Mouse (Mus musculus): Measurements from ENCODE around the gene Ythdf2. TPM values are rescaled to one million over a fixed set of nuclear protein-coding genes. Genes with fewer than 3 reads are reported as not detected.

Ythdf2 gene
- total and polyA plus RNA-seq, 3 experiments, result 65.2 to 84.3 (median 70.3) TPM

DNA sequence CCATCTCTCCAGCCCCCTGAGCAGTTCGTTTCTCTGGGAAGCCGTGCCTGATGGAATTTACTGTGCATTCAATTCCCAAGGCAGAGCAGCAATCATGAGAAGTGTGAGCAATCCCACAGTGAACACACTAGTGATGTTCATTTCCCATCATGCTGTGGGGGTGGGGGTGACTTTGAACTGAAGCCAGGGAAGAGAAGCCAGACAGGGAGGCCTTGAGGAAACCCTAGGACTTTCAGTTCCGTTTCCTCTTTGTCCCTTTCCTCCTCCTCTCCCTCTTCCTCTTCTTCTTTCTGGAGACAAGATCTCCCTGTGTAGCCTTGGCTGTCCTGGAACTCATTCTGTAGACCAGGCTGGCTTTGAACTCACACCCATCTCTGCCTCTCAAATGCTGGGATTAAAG is 44.7 kb downstream of the Ythdf2 start:
- no peak for TF ChIP-seq TAL1 (conservative IDR thresholded peaks at IDR 0.05; ENCODE audit: low read depth, low read length)
- TF ChIP-seq GATA2 (IDR thresholded peaks at IDR 0.05; ENCODE audit: borderline replicate concordance, low read depth, low read length), result no peak
- TF ChIP-seq GATA1 (IDR thresholded peaks at IDR 0.05; ENCODE audit: borderline replicate concordance, low read length), result no peak
- TF ChIP-seq POLR2AphosphoS5 (IDR thresholded peaks at IDR 0.05; ENCODE audit: insufficient replicate concordance, low read depth, low read length), result no peak
- no peak for TF ChIP-seq CTCF (IDR thresholded peaks at IDR 0.05; ENCODE audit: low read depth, low read length)
- ATAC-seq (ENCODE audit: extremely low read depth, insufficient number of reproducible peaks, low FRiP score, poor library complexity, severe bottlenecking) (no peak), DNase-seq (ENCODE audit: low spot score) (no peak)
- Histone ChIP-seq H3K9me3 (replicated peaks) (no peaks in the 10 kb centered on the region), H3K4me3 (ENCODE audit: low read depth, low read length) (no peak overlapping the region), H3K36me3 (replicated peaks) (no peaks in the 10 kb centered on the region), H3K4me1 (ENCODE audit: insufficient read depth, low read depth, low read length) (no peaks in the 10 kb centered on the region), H3K27me3 (ENCODE audit: insufficient read depth, low read length) (peaks cover 48% of the 10 kb centered on the region)

DNA sequence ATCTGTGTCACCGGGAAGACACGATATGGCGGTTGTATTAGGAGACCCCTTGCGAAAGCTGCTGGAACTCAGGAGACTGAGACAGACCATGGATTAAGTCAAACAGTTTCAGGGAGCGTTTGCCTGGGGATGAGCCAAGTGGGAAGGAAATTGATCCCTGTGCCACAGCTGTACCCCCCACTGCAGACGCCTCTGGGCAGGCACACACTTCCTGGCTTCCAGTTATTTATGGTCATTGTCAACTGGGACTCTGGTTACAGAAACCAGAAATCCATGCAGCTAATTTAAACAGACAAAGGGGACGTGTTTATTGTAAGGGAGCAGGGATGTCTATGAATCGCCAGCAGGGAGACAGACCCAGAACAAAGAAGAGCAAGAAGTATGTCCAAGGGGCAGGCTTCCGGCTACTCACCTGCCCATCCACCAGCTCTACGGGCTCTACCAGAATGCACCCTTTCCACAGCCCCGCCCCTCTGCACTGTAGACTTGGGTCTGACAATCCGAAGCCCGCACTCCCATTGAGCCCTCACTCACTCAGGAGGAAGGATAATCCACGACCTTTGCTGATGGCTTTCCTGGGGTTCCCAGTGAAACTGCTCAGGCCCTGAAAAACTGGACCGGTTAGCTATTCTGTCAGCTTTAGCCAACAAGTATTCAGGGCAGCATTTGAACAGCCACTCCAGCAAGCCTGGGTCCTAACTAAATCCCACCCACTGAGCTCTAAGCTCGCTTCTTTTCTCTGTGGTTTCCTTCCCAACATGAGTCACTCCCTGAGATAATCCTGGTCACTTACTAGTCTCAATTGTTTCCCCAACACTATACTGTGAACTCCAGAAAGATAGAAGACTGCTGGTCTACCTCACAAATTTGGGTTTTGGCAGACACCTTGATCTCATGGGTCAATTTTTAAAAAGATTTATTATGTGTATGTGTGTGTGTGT is 45.5 kb downstream of the Ythdf2 start:
- Histone ChIP-seq H3K27me3 (ENCODE audit: insufficient read depth, low read length) (peaks cover 43% of the 10 kb centered on the region), H3K36me3 (replicated peaks) (no peaks in the 10 kb centered on the region), H3K9me3 (replicated peaks) (no peaks in the 10 kb centered on the region), H3K4me3 (ENCODE audit: low read depth, low read length) (no peak overlapping the region), H3K4me1 (ENCODE audit: insufficient read depth, low read depth, low read length) (no peaks in the 10 kb centered on the region)
- TF ChIP-seq GATA2 (IDR thresholded peaks at IDR 0.05; ENCODE audit: borderline replicate concordance, low read depth, low read length) (no peak), TAL1 (conservative IDR thresholded peaks at IDR 0.05; ENCODE audit: low read depth, low read length) (no peak), GATA1 (IDR thresholded peaks at IDR 0.05; ENCODE audit: borderline replicate concordance, low read length) (no peak), CTCF (IDR thresholded peaks at IDR 0.05; ENCODE audit: low read depth, low read length) (no peak), POLR2AphosphoS5 (IDR thresholded peaks at IDR 0.05; ENCODE audit: insufficient replicate concordance, low read depth, low read length) (no peak)
- no peak for ATAC-seq (ENCODE audit: extremely low read depth, insufficient number of reproducible peaks, low FRiP score, poor library complexity, severe bottlenecking)
- DNase-seq (ENCODE audit: low spot score), result no peak

DNA sequence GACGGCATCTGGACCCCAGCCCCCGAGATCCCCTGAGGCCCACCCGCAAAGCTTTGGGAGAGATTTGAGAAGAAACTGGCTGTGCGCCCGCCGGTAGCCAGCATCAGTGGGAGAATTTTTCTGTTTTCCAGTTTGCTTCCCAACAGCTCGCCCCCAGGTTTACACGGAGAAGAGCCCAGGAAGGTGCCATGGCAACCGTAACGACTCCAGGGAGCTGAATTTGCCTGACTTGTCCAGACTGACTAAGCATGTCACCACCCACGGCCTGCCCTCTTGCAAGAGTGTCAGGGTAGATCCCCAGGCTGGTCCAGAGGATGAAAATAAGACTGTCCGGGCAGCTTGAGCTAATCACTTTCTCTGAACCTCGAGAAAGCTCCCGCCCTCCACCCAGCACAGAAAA is 46.4 kb downstream of the Ythdf2 start:
- peaks cover 36% of the 10 kb centered on the region for H3K27me3 ChIP-seq (ENCODE audit: insufficient read depth, low read length)
- H3K4me1 ChIP-seq (ENCODE audit: insufficient read depth, low read depth, low read length), result no peaks in the 10 kb centered on the region
- no peaks in the 10 kb centered on the region for H3K9me3 ChIP-seq (replicated peaks)
- no peak for DNase-seq (ENCODE audit: low spot score)
- no peak overlapping the region for H3K4me3 ChIP-seq (ENCODE audit: low read depth, low read length)
- H3K36me3 ChIP-seq (replicated peaks), result no peaks in the 10 kb centered on the region
- ATAC-seq (ENCODE audit: extremely low read depth, insufficient number of reproducible peaks, low FRiP score, poor library complexity, severe bottlenecking), result no peak
- TF ChIP-seq GATA2 (IDR thresholded peaks at IDR 0.05; ENCODE audit: borderline replicate concordance, low read depth, low read length) (no peak), POLR2AphosphoS5 (IDR thresholded peaks at IDR 0.05; ENCODE audit: insufficient replicate concordance, low read depth, low read length) (no peak), GATA1 (IDR thresholded peaks at IDR 0.05; ENCODE audit: borderline replicate concordance, low read length) (no peak), CTCF (IDR thresholded peaks at IDR 0.05; ENCODE audit: low read depth, low read length) (no peak), TAL1 (conservative IDR thresholded peaks at IDR 0.05; ENCODE audit: low read depth, low read length) (no peak)

DNA sequence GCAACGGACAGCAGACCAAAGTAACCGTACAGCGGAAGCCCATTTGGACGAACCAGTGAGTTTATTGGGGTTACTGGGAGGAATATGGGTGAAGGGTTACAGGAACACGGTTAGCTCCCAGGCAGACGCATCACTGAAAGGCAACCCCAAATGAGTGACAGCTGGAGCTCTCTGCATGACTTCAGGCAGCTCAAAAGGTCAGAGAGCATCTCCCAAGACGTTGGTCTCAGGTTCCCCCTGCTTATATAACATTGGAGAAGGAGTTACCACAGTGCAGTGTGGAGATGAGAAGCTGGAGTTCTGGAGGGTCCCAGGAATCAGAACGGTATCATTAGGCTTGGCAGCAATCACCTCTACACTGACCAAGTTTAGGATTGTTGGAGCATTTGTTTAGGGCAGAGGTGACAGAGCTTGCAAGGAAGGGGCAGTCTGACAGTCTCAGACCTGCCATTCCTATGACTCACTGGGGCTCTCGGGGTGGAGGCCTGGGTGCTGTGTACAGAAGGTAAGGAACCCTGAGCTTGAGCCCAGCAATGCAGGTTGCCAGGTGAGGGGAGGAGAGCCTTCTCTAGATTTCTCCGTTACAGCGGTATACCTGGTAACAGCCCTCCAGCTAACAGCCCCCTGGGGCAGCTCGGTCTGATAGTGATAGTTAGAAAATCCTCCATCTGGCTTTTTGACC is 55.0 kb downstream of the Ythdf2 start:
- Histone ChIP-seq H3K36me3 (replicated peaks) (no peaks in the 10 kb centered on the region), H3K27me3 (ENCODE audit: insufficient read depth, low read length) (peaks cover 24% of the 10 kb centered on the region), H3K9me3 (replicated peaks) (no peaks in the 10 kb centered on the region), H3K4me3 (ENCODE audit: low read depth, low read length) (no peak overlapping the region), H3K4me1 (ENCODE audit: insufficient read depth, low read depth, low read length) (no peaks in the 10 kb centered on the region)
- no peak for ATAC-seq (ENCODE audit: extremely low read depth, insufficient number of reproducible peaks, low FRiP score, poor library complexity, severe bottlenecking)
- no peak for DNase-seq (ENCODE audit: low spot score)
- TF ChIP-seq GATA2 (IDR thresholded peaks at IDR 0.05; ENCODE audit: borderline replicate concordance, low read depth, low read length), result no peak
- TF ChIP-seq TAL1 (conservative IDR thresholded peaks at IDR 0.05; ENCODE audit: low read depth, low read length), result no peak
- no peak for TF ChIP-seq CTCF (IDR thresholded peaks at IDR 0.05; ENCODE audit: low read depth, low read length)
- no peak for TF ChIP-seq GATA1 (IDR thresholded peaks at IDR 0.05; ENCODE audit: borderline replicate concordance, low read length)
- TF ChIP-seq POLR2AphosphoS5 (IDR thresholded peaks at IDR 0.05; ENCODE audit: insufficient replicate concordance, low read depth, low read length), result no peak

DNA sequence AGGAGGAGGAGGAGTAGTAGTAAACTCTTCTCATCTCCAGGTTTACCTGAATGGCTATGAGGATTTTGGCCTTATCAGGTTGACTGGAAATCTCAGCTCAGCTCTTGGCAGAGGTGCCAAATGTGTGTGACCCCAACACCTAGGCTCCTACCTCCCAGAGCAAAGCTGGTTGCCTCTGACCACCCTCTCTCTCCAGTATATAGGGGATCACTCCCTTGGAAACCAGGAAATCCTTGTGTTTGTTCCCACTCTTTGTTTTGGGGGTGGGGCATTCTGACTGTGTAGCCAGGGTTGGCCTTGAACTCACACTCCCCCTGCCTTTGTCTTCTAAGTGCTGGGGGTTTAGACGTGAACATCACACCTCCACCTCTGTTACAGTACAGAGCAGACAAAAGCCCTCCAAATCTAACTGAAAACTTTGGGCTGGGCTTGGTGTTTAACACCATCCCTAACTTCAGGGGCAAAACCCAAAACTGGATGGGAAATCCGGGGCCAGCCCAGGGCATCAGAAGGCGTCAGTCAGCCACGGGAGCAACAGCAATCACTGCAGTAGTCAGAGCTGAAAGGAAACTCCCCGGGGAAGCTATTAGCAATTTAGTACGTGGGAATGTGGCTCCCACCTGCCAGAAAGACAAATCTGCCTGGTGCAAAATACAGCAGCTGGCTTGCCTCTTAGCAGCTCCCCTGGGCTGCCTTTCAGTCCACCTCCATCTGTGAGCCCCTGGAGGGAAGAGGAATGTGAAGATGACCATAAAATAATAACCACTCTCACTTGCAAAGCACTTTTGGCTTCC is 57.0 kb downstream of the Ythdf2 start:
- TF ChIP-seq CTCF (IDR thresholded peaks at IDR 0.05; ENCODE audit: low read depth, low read length), result no peak
- no peak for TF ChIP-seq POLR2AphosphoS5 (IDR thresholded peaks at IDR 0.05; ENCODE audit: insufficient replicate concordance, low read depth, low read length)
- TF ChIP-seq GATA2 (IDR thresholded peaks at IDR 0.05; ENCODE audit: borderline replicate concordance, low read depth, low read length), result no peak
- TF ChIP-seq GATA1 (IDR thresholded peaks at IDR 0.05; ENCODE audit: borderline replicate concordance, low read length), result no peak
- no peak for TF ChIP-seq TAL1 (conservative IDR thresholded peaks at IDR 0.05; ENCODE audit: low read depth, low read length)

More for the DNA sequence above, 57.0 kb downstream of the Ythdf2 start:
- H3K36me3 ChIP-seq (replicated peaks), result no peaks in the 10 kb centered on the region
- H3K27me3 ChIP-seq (ENCODE audit: insufficient read depth, low read length), result peaks cover 30% of the 10 kb centered on the region
- no peak for ATAC-seq (ENCODE audit: extremely low read depth, insufficient number of reproducible peaks, low FRiP score, poor library complexity, severe bottlenecking)
- no peak overlapping the region for H3K4me3 ChIP-seq (ENCODE audit: low read depth, low read length)
- no peak for DNase-seq (ENCODE audit: low spot score)
- no peaks in the 10 kb centered on the region for H3K9me3 ChIP-seq (replicated peaks)
- H3K4me1 ChIP-seq (ENCODE audit: insufficient read depth, low read depth, low read length), result no peaks in the 10 kb centered on the region
